Mouse (Mus musculus) CH12.LX (cell line): ENCODE results near the gene Pcdh15. TPM values are rescaled to one million over a fixed set of nuclear protein-coding genes. Genes with fewer than 3 reads are reported as not detected.

Source experiments
- DNase-seq: peaks from one replicate; pipeline ENCODE4 v3.0.0-alpha.2; 2013; ENCODE audit errors: extremely low read depth
- H3K27ac ChIP-seq: 2 replicates; pipeline ENCODE4 v1.5.1; 2012; ENCODE audit warnings: low read depth, mild to moderate bottlenecking, control low read depth, moderate library complexity; ENCODE audit not compliant: insufficient read depth
- H3K27me3 ChIP-seq: replicated peaks from 2 replicates; pipeline ENCODE3; 2012; ENCODE audit warnings: inconsistent platforms
- H3K36me3 ChIP-seq, 2 experiments: replicated peaks in 1 of 2; 2 replicates each; pipeline versions ENCODE3 to v1.6.1; 2012; ENCODE audit warnings: inconsistent platforms in 1 of 2, low read length in 1 of 2, mild to moderate bottlenecking in 1 of 2, mixed read lengths in 1 of 2, moderate library complexity in 1 of 2; ENCODE audit not compliant: control insufficient read depth in 1 of 2, insufficient read depth in 1 of 2
- H3K4me1 ChIP-seq, 2 experiments: 2 replicates each; pipeline ENCODE4 v1.6.1; 2012; ENCODE audit warnings: inconsistent platforms in 1 of 2, moderate library complexity in 1 of 2; ENCODE audit not compliant: insufficient read depth in 2 of 2, control insufficient read depth in 1 of 2
- H3K4me2 ChIP-seq: 2 replicates; pipeline ENCODE4 v1.6.1; 2012; ENCODE audit warnings: low read depth, mild to moderate bottlenecking, control low read depth; ENCODE audit not compliant: poor library complexity, insufficient read depth, severe bottlenecking
- H3K4me3 ChIP-seq, 3 experiments: fragments of 150-350 bp in 1 of 3; sonication (generic) in 1 of 3; replicated peaks in 1 of 3; 2 replicates each; pipeline versions ENCODE3 to v1.5.1; 2011 to 2012; ENCODE audit warnings: low read depth in 2 of 3, low read length in 2 of 3, mild to moderate bottlenecking in 2 of 3, moderate library complexity in 2 of 3, control low read depth in 1 of 3, improper control_type of control experiment in 1 of 3, inconsistent platforms in 1 of 3, mixed read lengths in 1 of 3; ENCODE audit not compliant: poor library complexity in 1 of 3
- H3K79me2 ChIP-seq: replicated peaks from 2 replicates; pipeline ENCODE4 v1.6.1; 2012; ENCODE audit warnings: mild to moderate bottlenecking, moderate library complexity; ENCODE audit not compliant: control insufficient read depth, poor library complexity, insufficient read depth, severe bottlenecking; ENCODE audit errors: extremely low read depth
- H3K9ac ChIP-seq: 2 replicates; pipeline ENCODE4 v1.6.1; 2012; ENCODE audit warnings: low read depth, mild to moderate bottlenecking, control low read depth, moderate library complexity; ENCODE audit not compliant: insufficient read depth
- H3K9me3 ChIP-seq: replicated peaks from 2 replicates; pipeline ENCODE3; 2012; ENCODE audit warnings: low read length, inconsistent platforms, mixed read lengths
- CHD2 ChIP-seq: IDR thresholded peaks from 2 replicates; pipeline ENCODE4 v1.6.1; 2011; ENCODE audit warnings: low read length, improper control_type of control experiment
- ELF1 ChIP-seq: IDR thresholded peaks from 2 replicates; pipeline ENCODE4 v1.6.1; 2014; ENCODE audit warnings: low read depth, mild to moderate bottlenecking, inconsistent platforms, low read length, improper control_type of control experiment
- HCFC1 ChIP-seq: IDR thresholded peaks from 2 replicates; pipeline ENCODE4 v1.6.1; 2012; ENCODE audit warnings: low read depth, mild to moderate bottlenecking, inconsistent platforms, low read length, improper control_type of control experiment
- IRF4 ChIP-seq: IDR thresholded peaks from 2 replicates; pipeline ENCODE4 v1.6.1; 2014; ENCODE audit warnings: low read depth, mild to moderate bottlenecking, inconsistent platforms, low read length, improper control_type of control experiment
- JUN ChIP-seq: IDR thresholded peaks from 2 replicates; pipeline ENCODE4 v1.6.1; 2011; ENCODE audit warnings: low read depth, mild to moderate bottlenecking, low read length, improper control_type of control experiment, moderate library complexity; ENCODE audit not compliant: insufficient read depth
- KAT2A ChIP-seq: IDR thresholded peaks from 2 replicates; pipeline ENCODE4 v1.6.1; 2012; ENCODE audit warnings: low read length, improper control_type of control experiment, inconsistent platforms; ENCODE audit not compliant: insufficient replicate concordance
- MAFK ChIP-seq: IDR thresholded peaks from 2 replicates; pipeline ENCODE4 v1.6.1; 2011; ENCODE audit warnings: low read length, improper control_type of control experiment; ENCODE audit not compliant: insufficient replicate concordance
- MEF2A ChIP-seq: IDR thresholded peaks from 2 replicates; pipeline ENCODE4 v1.6.1; 2014; ENCODE audit warnings: low read depth, mild to moderate bottlenecking, inconsistent platforms, low read length, improper control_type of control experiment, borderline replicate concordance
- MYC ChIP-seq: IDR thresholded peaks from 2 replicates; pipeline ENCODE4 v1.6.1; 2011; ENCODE audit warnings: low read depth, mild to moderate bottlenecking, improper control_type of control experiment, low read length
- NELFE ChIP-seq: IDR thresholded peaks from 2 replicates; pipeline ENCODE4 v1.6.1; 2011; ENCODE audit warnings: low read depth, low read length, improper control_type of control experiment
- NRF1 ChIP-seq: IDR thresholded peaks from 2 replicates; pipeline ENCODE4 v1.6.1; 2014; ENCODE audit warnings: low read depth, mild to moderate bottlenecking, inconsistent platforms, low read length, improper control_type of control experiment, moderate library complexity
- POLR2AphosphoS2 ChIP-seq: IDR thresholded peaks from 2 replicates; pipeline ENCODE4 v1.6.1; 2011; ENCODE audit warnings: low read depth, low read length, improper control_type of control experiment
- RAD21 ChIP-seq: IDR thresholded peaks from 2 replicates; pipeline ENCODE4 v1.6.1; 2011; ENCODE audit warnings: low read depth, mild to moderate bottlenecking, low read length, improper control_type of control experiment, moderate library complexity
- RCOR1 ChIP-seq: conservative IDR thresholded peaks from 2 replicates; pipeline ENCODE4 v1.6.1; 2012; ENCODE audit warnings: low read depth, mild to moderate bottlenecking, inconsistent platforms, low read length, improper control_type of control experiment
- SMC3 ChIP-seq: IDR thresholded peaks from 2 replicates; pipeline ENCODE4 v1.6.1; 2011; ENCODE audit warnings: low read depth, low read length, improper control_type of control experiment
- UBTF ChIP-seq: IDR thresholded peaks from 2 replicates; pipeline ENCODE4 v1.6.1; 2012; ENCODE audit warnings: low read depth, mild to moderate bottlenecking, inconsistent platforms, low read length, improper control_type of control experiment, moderate library complexity
- USF1 ChIP-seq: IDR thresholded peaks from 2 replicates; pipeline ENCODE4 v1.6.1; 2014; ENCODE audit warnings: low read depth, mild to moderate bottlenecking, inconsistent platforms, low read length, improper control_type of control experiment
- USF2 ChIP-seq: conservative IDR thresholded peaks from 2 replicates; pipeline ENCODE4 v1.6.1; 2011; ENCODE audit warnings: low read depth, low read length, improper control_type of control experiment
- ZMIZ1 ChIP-seq: IDR thresholded peaks from 2 replicates; pipeline ENCODE4 v1.6.1; 2012; ENCODE audit warnings: low read depth, mild to moderate bottlenecking, inconsistent platforms, low read length, improper control_type of control experiment
- dilution Hi-C: fragments of 300-500 bp; cut with MboI; formaldehyde crosslinking; loops from 2 replicates; pipeline ENCODE4 v1.14.3; 2020; ENCODE audit warnings: low sequenced_read_pairs; ENCODE audit not compliant: extremely low pct_unique_long_range_greater_than_20kb, extremely low pct_ligation_motif_present
- in situ Hi-C: fragments of 300-500 bp; cut with MboI; formaldehyde crosslinking; loops from 3 replicates; pipeline ENCODE4 v1.14.3; 2019; ENCODE audit warnings: low sequenced_read_pairs, low pct_ligation_motif_present, low pct_unique_long_range_greater_than_20kb, mixed read lengths
- polyA plus RNA-seq: library from polyadenylated mRNA; unstranded; fragments of >175 nt; gene quantifications from 2 replicates; pipeline ENCODE4 v1.2.1, GENCODE M21; 2012; ENCODE audit warnings: low read depth; ENCODE audit not compliant: insufficient read length
- total RNA-seq, 2 experiments: library from RNA; depleted of rRNA; stranded (reverse); fragments of 300-350 nt in 1 of 2; fragments of >200 nt in 1 of 2; gene quantifications; 2 replicates each; pipeline ENCODE4 v1.2.3; 2012 to 2014

Gene Pcdh15
- total and polyA plus RNA-seq, 3 experiments = not detected

DNA sequence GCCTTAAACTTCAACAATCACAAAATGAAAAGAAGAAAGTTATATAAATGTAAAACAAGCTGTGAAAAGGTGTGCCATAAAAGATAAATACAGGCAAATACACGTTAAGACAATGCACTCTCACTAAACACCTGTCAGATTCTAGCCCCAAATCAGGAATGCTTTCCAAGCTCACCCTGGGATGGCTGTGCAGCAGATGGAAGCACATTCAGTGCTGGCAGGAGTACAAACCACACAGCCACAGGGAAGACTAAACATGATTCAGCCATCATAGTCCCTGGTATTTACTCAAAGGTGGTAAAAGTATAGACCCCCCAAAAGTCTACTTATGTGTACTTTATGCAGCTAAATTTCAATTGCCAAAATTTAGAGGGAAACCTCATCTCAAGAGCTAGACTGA lies 909.7 kb downstream of the Pcdh15 start:
- Histone ChIP-seq H3K4me2 (no peak overlapping the region), H3K9ac (no peak overlapping the region), H3K27me3 (no peaks in the 10 kb centered on the region), H3K27ac (no peak overlapping the region), H3K9me3 (peaks cover 20% of the 10 kb centered on the region), H3K79me2 (no peaks in the 10 kb centered on the region), H3K4me1 (no peaks in the 10 kb centered on the region), H3K36me3 (no peaks in the 10 kb centered on the region), H3K4me3 (no peak overlapping the region)
- no peak for DNase-seq
- in situ Hi-C loops = no loop called here
- dilution Hi-C loops = no loop called here
- TF ChIP-seq ELF1 (no peak), CHD2 (no peak), RCOR1 (no peak), MAFK (no peak), UBTF (no peak), ZMIZ1 (no peak), USF1 (no peak), RAD21 (no peak), KAT2A (no peak), NELFE (no peak), SMC3 (no peak), HCFC1 (no peak)

DNA sequence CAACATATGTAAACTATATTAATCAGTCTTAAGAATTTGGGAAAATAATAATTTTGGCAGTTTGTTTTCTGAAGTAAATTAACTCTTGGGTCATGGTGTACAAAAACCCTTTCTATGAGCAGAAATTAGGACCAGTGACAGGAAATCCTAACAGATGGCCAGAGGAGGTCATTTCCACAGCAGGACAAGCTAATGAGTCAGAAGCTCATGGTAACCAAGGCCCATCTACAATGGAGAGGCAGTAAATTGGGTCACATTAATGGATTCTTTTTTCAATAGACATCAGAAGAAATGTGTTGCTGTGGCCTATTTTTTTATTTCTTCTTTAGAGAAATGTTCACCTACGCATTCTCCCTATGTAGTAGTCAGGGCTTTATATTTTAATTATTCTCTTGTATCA lies 923.9 kb downstream of the Pcdh15 start:
- H3K27me3 ChIP-seq = no peaks in the 10 kb centered on the region
- H3K4me3 ChIP-seq = no peak overlapping the region
- DNase-seq = no peak
- no peak overlapping the region for H3K27ac ChIP-seq
- TF ChIP-seq RCOR1 (no peak), USF2 (no peak), MYC (no peak), USF1 (no peak), ELF1 (no peak), JUN (no peak), MEF2A (no peak)
- H3K4me2 ChIP-seq = no peak overlapping the region
- no peaks in the 10 kb centered on the region for H3K79me2 ChIP-seq
- H3K36me3 ChIP-seq = no peaks in the 10 kb centered on the region
- H3K9ac ChIP-seq = no peak overlapping the region
- dilution Hi-C loops = no loop called here
- in situ Hi-C loops = no loop called here
- peaks cover 24% of the 10 kb centered on the region for H3K9me3 ChIP-seq
- H3K4me1 ChIP-seq = no peaks in the 10 kb centered on the region

DNA sequence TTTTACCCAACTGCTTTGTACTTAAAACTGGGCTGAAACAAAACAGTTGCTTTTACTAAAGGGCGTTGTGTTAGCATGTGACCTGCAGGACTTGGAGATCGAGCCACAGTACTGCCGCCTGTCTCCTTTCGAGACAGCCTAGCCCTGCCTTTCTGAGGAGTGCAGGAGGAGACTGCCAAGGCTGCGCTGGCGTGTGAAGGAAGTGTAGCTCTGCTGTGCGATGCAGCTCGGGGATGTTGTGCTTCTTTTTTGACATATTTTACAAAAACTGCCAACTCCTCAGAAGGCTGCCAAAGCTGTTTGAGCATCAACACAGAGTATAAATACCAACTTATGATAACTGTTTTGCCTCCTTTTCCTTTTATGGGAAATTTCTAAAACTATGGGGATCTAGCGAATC lies 953.9 kb downstream of the Pcdh15 start:
- H3K79me2 ChIP-seq = no peaks in the 10 kb centered on the region
- H3K4me3 ChIP-seq = no peak overlapping the region
- H3K27me3 ChIP-seq = no peaks in the 10 kb centered on the region
- no peak overlapping the region for H3K4me2 ChIP-seq
- in situ Hi-C loops = no loop called here
- no peak for TF ChIP-seq IRF4
- no peak for TF ChIP-seq POLR2AphosphoS2
- no peak for TF ChIP-seq NRF1
- no peak for TF ChIP-seq SMC3
- H3K36me3 ChIP-seq = no peaks in the 10 kb centered on the region
- H3K9me3 ChIP-seq = peaks cover 21% of the 10 kb centered on the region
- no peak for DNase-seq
- dilution Hi-C loops = no loop called here
- H3K27ac ChIP-seq = no peak overlapping the region
- H3K9ac ChIP-seq = no peak overlapping the region
- H3K4me1 ChIP-seq = no peaks in the 10 kb centered on the region
